ENCODE assay signal across 17 mouse cellular contexts in the genomic region with DNA sequence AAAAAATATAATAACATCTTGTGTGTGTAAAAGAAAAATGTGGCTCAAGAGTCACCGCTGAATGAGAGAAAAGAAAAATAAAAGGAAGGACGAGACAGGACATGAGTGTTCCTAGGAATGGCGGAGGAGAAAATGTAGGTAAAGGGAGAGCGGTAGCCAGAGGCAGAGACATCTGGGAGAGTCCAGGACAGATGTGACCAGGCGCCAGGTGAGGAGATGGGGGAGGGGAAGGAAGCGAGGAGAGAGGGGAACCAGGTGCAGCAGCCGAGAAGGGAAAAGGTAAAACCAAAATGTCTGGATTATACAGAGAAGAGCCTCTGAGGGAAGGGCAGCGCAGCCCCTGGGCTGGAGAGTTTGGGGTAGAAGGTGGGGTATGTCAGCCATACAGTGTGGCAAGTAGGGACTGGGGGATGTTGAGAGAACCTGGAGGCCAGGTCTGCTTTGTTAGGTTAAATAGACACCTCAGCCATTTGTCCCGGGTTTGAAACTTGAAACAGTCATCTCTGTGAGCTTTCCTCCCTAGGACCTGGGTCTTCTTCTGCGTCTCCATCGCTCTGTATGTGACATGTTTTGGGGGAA. TPM values are rescaled to one million over a fixed set of nuclear protein-coding genes. Genes with fewer than 3 reads are reported as not detected.
A peak's percentile ranks its signal among the peaks of the same experiment; 100 is the strongest.
DNase-seq lines count a peak whose midpoint lies in the region; ATAC-seq and TF ChIP-seq lines count a peak whose summit lies in the region.
"Had no signal": no experiment of that assay in that cellular context is flagged by ENCODE, and none has a peak within 500 bp of the region (broad histone marks: within the 10 kb centered on the region; RNA-seq: fewer than 3 reads in every experiment).

No protein-coding gene starts in this region.

- no peaks in the 10 kb centered on the region for H3K27me3 ChIP-seq in heart, embryonic 16.5 days (ENCODE audit: control insufficient read depth, insufficient read depth, low read length)
- no peaks in the 10 kb centered on the region for H3K27me3 ChIP-seq in midbrain, embryonic 10.5 days (ENCODE audit: low read depth, poor library complexity, severe bottlenecking)
- H3K27me3 ChIP-seq in midbrain, embryonic 16.5 days (ENCODE audit: control insufficient read depth, insufficient read depth, low read depth, low read length), result no peaks in the 10 kb centered on the region
- H3K27me3 ChIP-seq in intestine, embryonic 16.5 days (replicated peaks; ENCODE audit: control insufficient read depth, insufficient read depth, low read length), result no peaks in the 10 kb centered on the region
- no peaks in the 10 kb centered on the region for H3K27me3 ChIP-seq in stomach, postnatal 0 days (ENCODE audit: control insufficient read depth, insufficient read depth, low read length)
- no peaks in the 10 kb centered on the region for H3K27me3 ChIP-seq in midbrain, postnatal 0 days (ENCODE audit: insufficient read depth, low read length)
- H3K27me3 ChIP-seq: hindbrain, embryonic 15.5 days; midbrain, embryonic 13.5 days; neural tube, embryonic 13.5 days had no signal

- no peak overlapping the region for H3K4me2 ChIP-seq in heart, embryonic 16.5 days (ENCODE audit: low read depth, low read length)
- H3K4me2 ChIP-seq in midbrain, embryonic 16.5 days (ENCODE audit: low read length), result no peak overlapping the region
- H3K4me2 ChIP-seq in intestine, embryonic 16.5 days (ENCODE audit: low read depth, low read length), result peak overlapping the region; percentile 6; the same call in 1 of the 2 replicates
- no peak overlapping the region for H3K4me2 ChIP-seq in stomach, postnatal 0 days (replicated peaks; ENCODE audit: low read depth)
- H3K4me2 ChIP-seq in midbrain, postnatal 0 days (ENCODE audit: low read depth, low read length, poor library complexity, severe bottlenecking), result no peak overlapping the region
- H3K4me2 ChIP-seq: hindbrain, embryonic 15.5 days; midbrain, embryonic 13.5 days; neural tube, embryonic 13.5 days had no signal

- H3K9me3 ChIP-seq in heart, embryonic 16.5 days (replicated peaks; ENCODE audit: control insufficient read depth, low read length), result no peaks in the 10 kb centered on the region
- H3K9me3 ChIP-seq in midbrain, embryonic 10.5 days (replicated peaks), result no peaks in the 10 kb centered on the region
- no peaks in the 10 kb centered on the region for H3K9me3 ChIP-seq in midbrain, embryonic 16.5 days (replicated peaks; ENCODE audit: control insufficient read depth, low read length, poor library complexity, severe bottlenecking)
- H3K9me3 ChIP-seq in intestine, embryonic 16.5 days (ENCODE audit: control insufficient read depth, low read length), result no peaks in the 10 kb centered on the region
- H3K9me3 ChIP-seq in stomach, postnatal 0 days (ENCODE audit: control insufficient read depth, low read length), result no peaks in the 10 kb centered on the region
- no peaks in the 10 kb centered on the region for H3K9me3 ChIP-seq in midbrain, postnatal 0 days (ENCODE audit: low read length)
- H3K9me3 ChIP-seq: hindbrain, embryonic 15.5 days; midbrain, embryonic 13.5 days; neural tube, embryonic 13.5 days had no signal

- TF ChIP-seq CTCF in stomach, postnatal 0 days (IDR thresholded peaks at IDR 0.05; ENCODE audit: low read depth), result no peak
- no peak for TF ChIP-seq CTCF in midbrain, postnatal 0 days (IDR thresholded peaks at IDR 0.05)

- H3K4me3 ChIP-seq in heart, embryonic 16.5 days (ENCODE audit: low read length), result no peak overlapping the region
- H3K4me3 ChIP-seq in midbrain, embryonic 10.5 days, result no peak overlapping the region
- no peak overlapping the region for H3K4me3 ChIP-seq in midbrain, embryonic 16.5 days (ENCODE audit: low read depth, low read length)
- no peak overlapping the region for H3K4me3 ChIP-seq in intestine, embryonic 16.5 days (ENCODE audit: low read length)
- no peak overlapping the region for H3K4me3 ChIP-seq in stomach, postnatal 0 days (ENCODE audit: low read depth, low read length)
- no peak overlapping the region for H3K4me3 ChIP-seq in midbrain, postnatal 0 days (ENCODE audit: low read depth, low read length)
- H3K4me3 ChIP-seq: hindbrain, embryonic 15.5 days; midbrain, embryonic 13.5 days; neural tube, embryonic 13.5 days had no signal

- H3K27ac ChIP-seq in heart, embryonic 16.5 days (ENCODE audit: low read length), result peak overlapping the region; percentile 91; the same call in 1 of the 2 replicates
- H3K27ac ChIP-seq in midbrain, embryonic 10.5 days (replicated peaks), result peak overlapping the region; percentile 57
- no peak overlapping the region for H3K27ac ChIP-seq in midbrain, embryonic 16.5 days (ENCODE audit: low read length)
- peak overlapping the region; percentile 69 for H3K27ac ChIP-seq in intestine, embryonic 16.5 days (ENCODE audit: low read length)
- peak overlapping the region; percentile 83; the same call in 1 of the 2 replicates for H3K27ac ChIP-seq in stomach, postnatal 0 days (replicated peaks)
- H3K27ac ChIP-seq in midbrain, postnatal 0 days (ENCODE audit: low read depth, low read length), result no peak overlapping the region
- H3K27ac ChIP-seq: hindbrain, embryonic 15.5 days; midbrain, embryonic 13.5 days; neural tube, embryonic 13.5 days had no signal

- DNase-seq in heart, adult 18-20 months, result no peak
- DNase-seq in midbrain, embryonic 10.5 days (ENCODE audit: low spot score), result no peak
- DNase-seq in stomach, postnatal 0 days (ENCODE audit: low spot score), result no peak
- no peak for DNase-seq in layer of hippocampus, adult 9-10 months (ENCODE audit: low spot score)
- no peak for DNase-seq in midbrain, postnatal 0 days (ENCODE audit: low spot score)
- DNase-seq: adrenal gland, postnatal 36 days; cerebellum, adult 11 months; lung, postnatal 10 days; right cerebral cortex, adult 18-20 months had no signal

- H3K9ac ChIP-seq in heart, embryonic 16.5 days (ENCODE audit: low read length), result no peak overlapping the region
- no peak overlapping the region for H3K9ac ChIP-seq in midbrain, embryonic 16.5 days (ENCODE audit: low read depth, low read length)
- no peak overlapping the region for H3K9ac ChIP-seq in intestine, embryonic 16.5 days (ENCODE audit: low read depth, low read length)
- no peak overlapping the region for H3K9ac ChIP-seq in stomach, postnatal 0 days (ENCODE audit: low read length)
- H3K9ac ChIP-seq in midbrain, postnatal 0 days (replicated peaks; ENCODE audit: low read length, poor library complexity, severe bottlenecking), result no peak overlapping the region
- H3K9ac ChIP-seq: hindbrain, embryonic 15.5 days; midbrain, embryonic 13.5 days; neural tube, embryonic 13.5 days had no signal

- 70% methylated on average over 11 of the region's 11 CpGs for WGBS in heart, embryonic 16.5 days
- 63% methylated on average over 11 of the region's 11 CpGs for WGBS in midbrain, embryonic 10.5 days
- WGBS in midbrain, embryonic 16.5 days, result 75% methylated on average over 11 of the region's 11 CpGs
- WGBS in intestine, embryonic 16.5 days, result 65% methylated on average over 11 of the region's 11 CpGs
- WGBS in stomach, postnatal 0 days, result 69% methylated on average over 11 of the region's 11 CpGs
- WGBS in midbrain, postnatal 0 days, result 75% methylated on average over 11 of the region's 11 CpGs

- no peak for TF ChIP-seq EP300 in stomach, postnatal 0 days (optimal IDR thresholded peaks at IDR 0.05)

- no peaks in the 10 kb centered on the region for H3K36me3 ChIP-seq in heart, embryonic 16.5 days (ENCODE audit: control insufficient read depth, insufficient read depth)
- H3K36me3 ChIP-seq in midbrain, embryonic 10.5 days, result no peaks in the 10 kb centered on the region
- no peaks in the 10 kb centered on the region for H3K36me3 ChIP-seq in midbrain, embryonic 16.5 days (ENCODE audit: control insufficient read depth, insufficient read depth, low read length)
- no peaks in the 10 kb centered on the region for H3K36me3 ChIP-seq in intestine, embryonic 16.5 days (ENCODE audit: control insufficient read depth, insufficient read depth, low read length)
- no peaks in the 10 kb centered on the region; the same call in 1 of the 2 replicates for H3K36me3 ChIP-seq in stomach, postnatal 0 days (ENCODE audit: control insufficient read depth, insufficient read depth, low read length)
- no peaks in the 10 kb centered on the region for H3K36me3 ChIP-seq in midbrain, postnatal 0 days (ENCODE audit: insufficient read depth, low read length)
- H3K36me3 ChIP-seq: hindbrain, embryonic 15.5 days; midbrain, embryonic 13.5 days; neural tube, embryonic 13.5 days had no signal

- no peak for ATAC-seq in heart, embryonic 16.5 days (replicated peaks; ENCODE audit: extremely low read depth, insufficient read depth, low FRiP score)
- no peak for ATAC-seq in midbrain, embryonic 16.5 days
- no peak for ATAC-seq in intestine, embryonic 16.5 days
- ATAC-seq in stomach, postnatal 0 days (ENCODE audit: low FRiP score, low TSS enrichment), result no peak
- no peak for ATAC-seq in midbrain, postnatal 0 days (ENCODE audit: low FRiP score)
- ATAC-seq: midbrain, embryonic 13.5 days had no signal

- peaks cover 29% of the 10 kb centered on the region for H3K4me1 ChIP-seq in heart, embryonic 16.5 days (ENCODE audit: control insufficient read depth, insufficient read depth, low read length)
- peaks cover 29% of the 10 kb centered on the region for H3K4me1 ChIP-seq in midbrain, embryonic 10.5 days
- H3K4me1 ChIP-seq in midbrain, embryonic 16.5 days (ENCODE audit: control insufficient read depth, insufficient read depth, low read length), result 0 out of 2 replicates have a peak, but pooled peaks cover 6% of the 10 kb centered on the region
- peaks cover 33% of the 10 kb centered on the region for H3K4me1 ChIP-seq in intestine, embryonic 16.5 days (ENCODE audit: control insufficient read depth, insufficient read depth, low read length)
- H3K4me1 ChIP-seq in stomach, postnatal 0 days (replicated peaks; ENCODE audit: control insufficient read depth, insufficient read depth), result peaks cover 15% of the 10 kb centered on the region
- no peaks in the 10 kb centered on the region for H3K4me1 ChIP-seq in midbrain, postnatal 0 days (ENCODE audit: insufficient read depth, low read length)

RNA-seq across cellular contexts. Expression of gene Lax1, which starts 3.7 kb away (rescaled TPM):
- 1.2 and 3.2 TPM in 2 replicates for polyA plus RNA-seq in heart, embryonic 16.5 days (2015; fragmentation: Nextera tagmentation; extraction: Ambion mirVana)
- 1 to 10 TPM in 1 of 2 experiments, under 1 TPM in 1; 0.35 to 3.5 TPM for total RNA-seq in heart, adult 18-20 months (2021)
- 0.23 and 0.31 TPM in 2 replicates for polyA plus RNA-seq in midbrain, embryonic 10.5 days (2016; fragmentation: Nextera tagmentation; extraction: Ambion mirVana)
- 0.08 TPM in 1 of 2 replicates, not detected in the other for polyA plus RNA-seq in midbrain, embryonic 16.5 days (2015; fragmentation: Nextera tagmentation; extraction: Ambion mirVana)
- polyA plus RNA-seq in intestine, embryonic 16.5 days (2015; fragmentation: Nextera tagmentation; extraction: Ambion mirVana), result 0.44 and 0.66 TPM in 2 replicates
- polyA plus RNA-seq in stomach, postnatal 0 days (2015; fragmentation: Nextera tagmentation; extraction: Ambion mirVana), result 0.16 and 0.38 TPM in 2 replicates
- total RNA-seq in midbrain, postnatal 0 days (2014; rRNA removed), result 0.09 TPM in 1 of 2 replicates, not detected in the other
- 0.09 TPM in 1 of 2 replicates, not detected in the other for polyA plus RNA-seq in midbrain, postnatal 0 days (2015; fragmentation: Nextera tagmentation; extraction: Ambion mirVana)
- total RNA-seq: gastrocnemius, adult 18-20 months had no signal

RNA-seq across cellular contexts. Expression of gene Gm38394, which starts 32.5 kb away (rescaled TPM):
- polyA plus RNA-seq in heart, embryonic 16.5 days (2015; fragmentation: Nextera tagmentation; extraction: Ambion mirVana), result 3.5 TPM in 2 replicates
- total RNA-seq in heart, adult 18-20 months (2021), result 10 to 100 TPM; 14.0 to 14.6 TPM
- polyA plus RNA-seq in midbrain, embryonic 10.5 days (2016; fragmentation: Nextera tagmentation; extraction: Ambion mirVana), result 3.5 and 3.8 TPM in 2 replicates
- polyA plus RNA-seq in midbrain, embryonic 16.5 days (2015; fragmentation: Nextera tagmentation; extraction: Ambion mirVana), result 2.3 and 3.1 TPM in 2 replicates
- polyA plus RNA-seq in intestine, embryonic 16.5 days (2015; fragmentation: Nextera tagmentation; extraction: Ambion mirVana), result 3.2 TPM in 2 replicates
- polyA plus RNA-seq in stomach, postnatal 0 days (2015; fragmentation: Nextera tagmentation; extraction: Ambion mirVana), result 2.4 and 2.7 TPM in 2 replicates
- 6.0 and 7.6 TPM in 2 replicates for total RNA-seq in midbrain, postnatal 0 days (2014; rRNA removed)
- polyA plus RNA-seq in midbrain, postnatal 0 days (2015; fragmentation: Nextera tagmentation; extraction: Ambion mirVana), result 1.3 and 1.6 TPM in 2 replicates

RNA-seq across cellular contexts. Expression of gene Zbed6, which starts 32.9 kb away (rescaled TPM):
- polyA plus RNA-seq in heart, embryonic 16.5 days (2015; fragmentation: Nextera tagmentation; extraction: Ambion mirVana), result not detected in 2 replicates
- 1 to 10 TPM; 2.3 to 5.1 TPM for total RNA-seq in heart, adult 18-20 months (2021)
- not detected in 2 replicates for polyA plus RNA-seq in midbrain, embryonic 10.5 days (2016; fragmentation: Nextera tagmentation; extraction: Ambion mirVana)
- not detected in 2 replicates for polyA plus RNA-seq in midbrain, embryonic 16.5 days (2015; fragmentation: Nextera tagmentation; extraction: Ambion mirVana)
- polyA plus RNA-seq in intestine, embryonic 16.5 days (2015; fragmentation: Nextera tagmentation; extraction: Ambion mirVana), result not detected in 2 replicates
- not detected in 2 replicates for polyA plus RNA-seq in stomach, postnatal 0 days (2015; fragmentation: Nextera tagmentation; extraction: Ambion mirVana)
- 6.6 and 9.4 TPM in 2 replicates for total RNA-seq in midbrain, postnatal 0 days (2014; rRNA removed)
- polyA plus RNA-seq in midbrain, postnatal 0 days (2015; fragmentation: Nextera tagmentation; extraction: Ambion mirVana), result 0.23 TPM in 1 of 2 replicates, not detected in the other
- polyA plus RNA-seq: forebrain, embryonic 11.5 days; hindbrain, embryonic 15.5 days; midbrain, embryonic 13.5 days; neural tube, embryonic 13.5 days had no signal

Comparison
In these comparisons a context has a peak if more than half of its experiments do, and no peak if none do; other contexts are left out.
1. H3K27ac ChIP-seq: peak in heart, embryonic 16.5 days (single experiment), midbrain, embryonic 10.5 days (single experiment), intestine, embryonic 16.5 days (single experiment) and stomach, postnatal 0 days (single experiment); none in midbrain, embryonic 16.5 days (single experiment) and midbrain, postnatal 0 days (single experiment).